Mouse (Mus musculus): ENCODE data around the gene Slc25a39. TPM values are rescaled to one million over a fixed set of nuclear protein-coding genes. Genes with fewer than 3 reads are reported as not detected.

The Slc25a39 gene
- polyA plus RNA-seq, 1 experiment, result 122 TPM

DNA sequence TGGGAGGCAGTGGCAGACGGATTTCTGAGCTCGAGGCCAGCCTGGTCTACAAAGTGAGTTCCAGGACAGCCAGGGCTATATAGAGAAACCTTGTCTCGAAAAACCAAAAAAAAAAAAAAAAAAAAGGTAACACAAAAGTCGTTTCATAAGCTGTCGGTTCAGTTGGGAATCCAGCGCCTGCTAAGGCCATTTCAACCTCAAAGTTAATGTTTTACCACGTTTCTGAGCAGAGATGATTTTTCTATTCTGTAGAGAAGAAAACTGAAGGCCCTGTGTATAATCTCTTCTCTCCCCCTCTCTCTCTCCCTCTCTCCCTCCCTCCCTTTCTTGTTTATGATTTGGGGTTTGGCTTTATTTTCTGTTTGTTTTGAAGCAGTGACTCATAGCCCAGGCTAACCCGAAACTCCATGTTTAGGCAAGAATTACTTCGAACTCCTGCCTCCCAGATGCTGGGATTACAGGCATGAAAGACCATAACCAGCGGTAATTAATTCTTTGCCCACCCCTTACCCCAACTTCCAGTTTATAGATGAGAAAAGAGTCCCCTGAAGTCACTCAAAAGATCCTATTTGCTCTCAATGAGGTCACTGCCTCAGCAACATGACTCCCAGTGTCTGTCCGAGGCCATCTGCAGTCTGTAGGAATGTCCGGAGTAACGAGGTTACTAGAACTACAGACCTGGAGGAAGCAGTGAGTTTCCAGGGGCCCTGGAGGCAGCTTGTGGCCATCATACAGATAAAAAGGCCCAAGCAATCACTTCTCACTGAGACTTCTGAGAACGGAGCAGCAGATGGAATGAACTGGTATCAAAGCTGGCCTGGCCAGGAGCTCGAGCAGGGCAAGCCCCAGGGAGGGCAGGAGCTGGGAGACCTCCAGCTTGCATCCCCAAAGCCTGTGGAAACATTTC, 1.4 kb upstream of the Slc25a39 start:
- TF ChIP-seq POLR2A (IDR thresholded peaks at IDR 0.05; ENCODE audit: borderline replicate concordance, extremely low read depth, insufficient read depth, insufficient read length, poor library complexity, severe bottlenecking) (no peak), CTCF (IDR thresholded peaks at IDR 0.05; ENCODE audit: borderline replicate concordance, extremely low read depth, insufficient read depth, insufficient read length) (no peak)

DNA sequence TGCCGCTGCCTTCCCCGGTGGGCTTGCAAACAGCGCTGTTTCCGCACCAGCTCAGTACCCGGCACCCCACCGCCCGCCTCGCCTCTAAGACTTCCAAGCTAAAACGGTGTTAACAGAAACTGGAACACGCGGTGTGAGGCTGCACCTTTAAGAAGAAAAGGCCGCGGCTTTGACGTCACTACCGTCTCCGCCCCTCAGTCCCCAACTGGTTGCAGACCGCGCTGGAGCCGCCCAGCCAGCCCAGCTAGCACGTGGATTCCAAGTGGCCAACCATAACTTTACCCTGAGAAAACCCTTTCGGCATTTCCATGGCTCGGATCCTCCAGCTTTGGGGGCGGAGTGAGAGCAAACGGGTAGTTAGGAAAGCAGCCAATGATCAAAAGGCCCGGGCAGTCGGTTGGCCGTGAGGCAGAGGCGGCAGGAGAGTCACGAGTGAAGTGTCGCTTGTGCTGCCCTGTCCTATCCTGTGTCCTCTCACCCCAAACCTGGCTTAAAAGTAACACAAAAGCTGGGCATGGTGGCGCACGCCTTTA, 664 bp upstream of the Slc25a39 start:
- TF ChIP-seq POLR2A (IDR thresholded peaks at IDR 0.05; ENCODE audit: borderline replicate concordance, extremely low read depth, insufficient read depth, insufficient read length, poor library complexity, severe bottlenecking), result no peak
- TF ChIP-seq CTCF (IDR thresholded peaks at IDR 0.05; ENCODE audit: borderline replicate concordance, extremely low read depth, insufficient read depth, insufficient read length), result no peak
- peak; percentile 99 for DNase-seq (ENCODE audit: low read depth)

More for the DNA sequence above, 1.4 kb upstream of the Slc25a39 start:
- no peak for DNase-seq (ENCODE audit: low read depth)

DNA sequence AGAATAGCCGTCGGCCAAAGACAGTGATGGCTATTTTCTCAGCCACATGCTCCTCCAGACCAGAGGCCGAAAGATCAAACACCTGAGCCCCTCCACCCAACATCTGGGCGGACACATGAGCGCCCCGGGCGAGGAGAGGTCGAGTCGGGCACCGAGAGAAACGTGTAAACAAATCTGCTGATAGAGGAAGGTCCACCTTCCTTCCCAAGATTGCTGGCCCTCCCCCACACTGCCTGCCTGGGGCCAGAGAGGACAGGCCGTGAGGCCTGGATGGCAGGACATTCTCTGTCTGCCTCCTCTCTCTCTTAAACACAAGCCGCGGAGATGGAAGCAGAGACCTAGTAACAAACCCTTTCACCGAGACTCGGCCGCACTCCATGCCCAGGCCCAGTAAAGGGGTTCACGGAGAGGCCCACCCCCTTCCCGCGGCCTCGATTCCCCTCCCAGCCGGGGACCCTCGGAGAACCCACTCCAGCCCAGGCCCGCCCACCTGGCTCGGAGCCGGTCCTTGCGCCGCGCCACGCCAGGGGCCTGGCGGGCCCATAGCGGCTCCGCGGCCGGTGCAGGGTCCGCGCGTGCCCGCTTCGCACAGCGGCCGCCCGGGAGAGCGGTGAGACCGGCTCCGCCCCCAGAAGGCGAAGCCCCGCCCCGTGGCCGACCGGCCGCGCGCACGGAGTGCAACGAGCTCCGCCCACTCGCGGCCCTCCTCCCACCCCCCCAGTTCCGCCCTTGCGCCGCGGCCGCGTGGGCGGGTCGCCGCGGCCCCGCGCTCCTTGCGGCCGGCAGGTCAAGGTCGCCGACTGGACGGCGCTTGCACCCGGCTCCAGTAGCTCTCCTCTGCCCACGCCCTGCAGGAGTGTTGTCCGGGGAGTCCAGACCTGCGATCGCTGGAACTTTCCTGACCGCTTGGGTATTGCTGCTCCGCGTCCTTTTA, 579 bp downstream of the Slc25a39 start:
- TF ChIP-seq CTCF (IDR thresholded peaks at IDR 0.05; ENCODE audit: borderline replicate concordance, extremely low read depth, insufficient read depth, insufficient read length), result no peak
- TF ChIP-seq POLR2A (IDR thresholded peaks at IDR 0.05; ENCODE audit: borderline replicate concordance, extremely low read depth, insufficient read depth, insufficient read length, poor library complexity, severe bottlenecking), result peak; percentile 76
- DNase-seq (ENCODE audit: low read depth), result peak; percentile 93

DNA sequence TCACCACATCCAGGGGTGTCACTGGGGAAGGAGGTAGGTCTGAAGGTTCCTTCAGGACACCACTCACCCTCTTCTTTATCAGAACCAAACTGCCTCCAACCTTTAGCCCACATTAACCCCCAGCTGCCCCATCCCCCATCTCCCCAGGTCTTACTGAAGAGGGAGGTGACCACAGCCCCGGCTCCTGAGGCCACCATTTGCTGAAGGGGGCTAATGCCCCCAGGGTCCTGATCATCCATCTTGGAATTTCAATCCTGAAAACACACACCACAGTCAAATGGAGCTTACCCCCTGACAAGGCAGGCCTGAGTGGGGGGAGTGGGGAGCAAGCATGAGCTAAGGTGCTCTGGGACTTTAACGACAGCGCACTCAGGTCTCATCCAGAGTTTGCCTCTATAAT, 1.3 kb downstream of the Slc25a39 start:
- TF ChIP-seq POLR2A (IDR thresholded peaks at IDR 0.05; ENCODE audit: borderline replicate concordance, extremely low read depth, insufficient read depth, insufficient read length, poor library complexity, severe bottlenecking), result no peak
- no peak for TF ChIP-seq CTCF (IDR thresholded peaks at IDR 0.05; ENCODE audit: borderline replicate concordance, extremely low read depth, insufficient read depth, insufficient read length)

DNA sequence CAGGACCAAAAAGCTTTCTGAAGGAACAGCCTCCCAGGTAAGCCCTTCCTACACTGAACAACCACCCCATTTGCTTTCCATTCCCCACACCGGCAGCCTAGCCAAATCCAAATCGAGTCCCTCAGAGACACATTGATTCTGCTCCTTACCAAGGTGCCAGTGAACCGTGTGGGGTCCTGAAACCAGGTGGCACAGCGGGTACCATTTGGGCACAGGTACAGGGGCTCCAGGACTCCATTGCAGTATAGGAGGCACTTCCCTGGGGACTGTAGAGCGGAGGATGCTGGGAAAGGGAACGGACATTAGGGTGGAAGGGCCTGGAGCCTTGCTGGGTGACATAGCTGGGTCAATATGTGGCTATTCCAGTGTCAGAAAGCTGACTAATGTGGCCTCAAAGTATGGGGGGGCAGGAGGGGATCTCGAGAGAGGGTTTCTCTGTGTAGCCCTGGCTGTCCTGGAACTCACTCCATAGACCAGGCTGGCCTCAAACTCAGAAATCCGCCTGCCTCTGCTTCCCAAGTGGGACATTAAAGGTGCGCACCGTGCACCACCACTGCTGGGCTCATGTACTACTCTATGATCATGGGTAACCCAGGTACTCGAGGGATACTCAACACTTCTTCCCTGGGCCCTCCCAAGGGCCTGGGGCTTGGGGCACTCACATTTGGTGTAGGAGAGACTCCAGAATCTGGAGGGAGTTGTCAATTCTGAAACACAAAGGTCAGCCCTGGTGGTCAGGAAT, 2.0 kb downstream of the Slc25a39 start:
- no peak for TF ChIP-seq CTCF (IDR thresholded peaks at IDR 0.05; ENCODE audit: borderline replicate concordance, extremely low read depth, insufficient read depth, insufficient read length)
- TF ChIP-seq POLR2A (IDR thresholded peaks at IDR 0.05; ENCODE audit: borderline replicate concordance, extremely low read depth, insufficient read depth, insufficient read length, poor library complexity, severe bottlenecking), result no peak
- no peak for DNase-seq (ENCODE audit: low read depth)

More for the DNA sequence above, 1.3 kb downstream of the Slc25a39 start:
- DNase-seq (ENCODE audit: low read depth), result no peak

DNA sequence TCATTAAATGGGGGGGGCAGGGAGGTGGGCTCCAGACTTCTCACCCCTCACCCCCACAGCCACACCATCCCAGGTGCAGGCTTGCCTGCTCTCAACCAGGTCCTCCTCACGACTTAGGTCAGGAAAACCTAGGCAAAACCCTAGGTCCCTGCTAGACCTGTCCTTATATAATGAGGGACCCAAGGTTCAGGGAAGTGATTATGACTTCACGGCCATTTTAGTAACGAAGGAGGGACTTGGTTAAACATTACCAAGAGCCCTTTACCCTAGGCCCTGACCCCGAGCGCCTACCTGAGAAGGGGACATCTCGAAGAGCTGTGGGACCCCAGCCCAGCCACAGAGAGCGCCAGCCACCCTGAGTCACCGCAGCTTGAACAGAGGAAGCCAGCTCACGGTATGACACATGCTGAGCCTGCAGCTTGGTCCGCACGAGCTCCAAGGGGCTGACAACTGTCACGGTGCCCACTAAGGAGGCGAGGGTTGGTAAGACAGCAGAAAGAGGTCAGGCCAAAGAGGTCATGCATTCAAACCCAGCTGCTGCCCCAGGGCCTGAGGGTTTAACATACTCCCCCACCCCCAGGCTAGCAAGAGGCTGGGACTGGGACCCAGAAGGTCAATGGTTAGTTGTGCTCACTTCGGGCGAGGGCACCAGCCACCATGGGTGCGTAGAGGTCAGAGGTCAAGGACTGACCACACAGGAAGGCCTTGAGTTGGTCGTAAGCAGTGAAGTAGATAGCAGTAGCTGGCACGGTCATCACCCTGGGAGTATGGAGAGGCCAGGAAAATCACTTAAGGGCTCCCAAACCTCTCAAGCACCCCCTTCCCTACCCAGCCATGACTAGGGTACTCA, 3.4 kb downstream of the Slc25a39 start:
- TF ChIP-seq POLR2A (IDR thresholded peaks at IDR 0.05; ENCODE audit: borderline replicate concordance, extremely low read depth, insufficient read depth, insufficient read length, poor library complexity, severe bottlenecking) (no peak), CTCF (IDR thresholded peaks at IDR 0.05; ENCODE audit: borderline replicate concordance, extremely low read depth, insufficient read depth, insufficient read length) (no peak)
- no peak for DNase-seq (ENCODE audit: low read depth)

DNA sequence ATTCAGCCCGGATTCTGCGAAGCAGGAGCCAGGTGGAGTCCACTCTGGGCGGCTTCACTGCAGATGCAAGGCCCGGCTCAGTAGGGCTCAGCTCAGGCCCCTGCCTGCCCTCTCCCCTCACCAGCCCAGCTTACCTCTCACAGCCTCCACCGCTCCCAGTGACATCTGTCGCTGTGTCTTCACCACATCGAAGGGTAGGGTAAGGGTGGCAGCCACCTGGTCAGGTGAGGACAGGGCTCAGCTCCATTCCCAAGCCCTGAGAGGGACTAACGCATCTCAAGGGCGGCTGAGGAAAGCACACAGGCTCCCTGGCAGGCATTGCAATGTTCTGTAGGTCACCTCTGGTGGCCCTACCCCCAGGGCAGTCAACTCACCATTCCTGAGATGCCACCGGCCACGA, 4.1 kb downstream of the Slc25a39 start:
- DNase-seq (ENCODE audit: low read depth), result no peak
- TF ChIP-seq POLR2A (IDR thresholded peaks at IDR 0.05; ENCODE audit: borderline replicate concordance, extremely low read depth, insufficient read depth, insufficient read length, poor library complexity, severe bottlenecking) (no peak), CTCF (IDR thresholded peaks at IDR 0.05; ENCODE audit: borderline replicate concordance, extremely low read depth, insufficient read depth, insufficient read length) (no peak)

DNA sequence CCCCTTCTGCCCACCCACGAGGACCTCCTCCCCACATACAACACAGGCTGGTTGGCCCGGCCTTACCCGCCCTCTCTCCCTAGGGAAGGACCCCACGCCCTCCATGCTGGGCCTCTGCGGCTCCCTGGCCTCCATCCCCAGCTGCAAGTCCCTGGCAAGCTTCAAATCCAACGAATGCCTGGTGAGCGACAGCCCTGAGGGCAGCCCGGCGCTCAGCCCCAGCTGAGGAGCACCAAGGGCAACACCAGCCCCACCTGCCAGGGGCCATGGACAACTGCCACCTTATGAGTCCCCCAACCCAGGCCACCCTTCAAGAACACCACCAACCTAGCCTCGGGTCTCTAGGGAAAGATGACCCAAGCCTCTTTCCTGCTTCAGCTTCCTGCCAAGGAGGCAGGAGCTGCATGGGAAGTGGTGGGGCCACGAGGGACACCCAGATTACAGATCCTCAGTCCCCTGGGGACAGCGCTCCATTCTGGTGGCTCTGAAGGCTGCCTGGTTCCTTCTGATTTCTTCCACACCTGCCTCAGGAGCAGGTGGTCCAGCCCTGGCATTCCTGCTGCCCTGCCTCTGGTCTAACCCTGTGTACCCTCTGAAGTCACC, 5.7 kb downstream of the Slc25a39 start:
- TF ChIP-seq POLR2A (IDR thresholded peaks at IDR 0.05; ENCODE audit: borderline replicate concordance, extremely low read depth, insufficient read depth, insufficient read length, poor library complexity, severe bottlenecking) (no peak), CTCF (IDR thresholded peaks at IDR 0.05; ENCODE audit: borderline replicate concordance, extremely low read depth, insufficient read depth, insufficient read length) (no peak)
- no peak for DNase-seq (ENCODE audit: low read depth)

DNA sequence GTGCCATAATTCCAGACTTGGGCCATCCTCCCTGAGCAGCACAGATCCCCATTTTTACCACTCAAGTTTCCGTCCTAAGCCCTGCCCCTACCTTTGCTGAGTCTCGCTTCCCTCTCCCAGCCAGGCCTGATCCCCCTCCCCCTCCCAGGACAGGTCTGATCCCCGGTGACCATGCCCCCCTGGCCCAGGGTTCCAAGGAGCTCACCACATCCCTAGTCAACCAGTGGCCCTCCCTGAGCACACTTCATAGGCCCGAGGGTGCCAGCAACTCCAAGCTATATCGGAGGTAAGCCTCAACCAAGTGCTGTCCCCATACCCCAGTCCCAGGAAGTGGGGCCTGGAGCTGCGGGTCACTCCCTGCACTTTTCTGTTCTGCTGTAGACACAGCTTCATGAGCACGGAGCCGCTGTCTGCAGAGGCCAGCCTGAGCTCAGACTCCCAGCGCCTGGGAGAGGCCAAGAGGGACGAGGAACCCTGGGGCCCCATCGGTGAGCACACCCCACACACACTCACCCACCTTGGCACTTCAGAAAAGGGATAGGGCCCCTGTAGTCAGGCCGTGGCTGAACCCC, 7.1 kb downstream of the Slc25a39 start:
- no peak for DNase-seq (ENCODE audit: low read depth)
- no peak for TF ChIP-seq POLR2A (IDR thresholded peaks at IDR 0.05; ENCODE audit: borderline replicate concordance, extremely low read depth, insufficient read depth, insufficient read length, poor library complexity, severe bottlenecking)
- no peak for TF ChIP-seq CTCF (IDR thresholded peaks at IDR 0.05; ENCODE audit: borderline replicate concordance, extremely low read depth, insufficient read depth, insufficient read length)
